Mouse (Mus musculus) kidney, embryonic 14.5 days (tissue): ENCODE measurements around the gene Hspd1. TPM values are rescaled to one million over a fixed set of nuclear protein-coding genes. Genes with fewer than 3 reads are reported as not detected.
"Not testable (repeated sequence)": the region's sequence is repeated elsewhere in the genome, so short reads cannot be mapped to it uniquely, and the experiment has no call there.

Source experiments
- ATAC-seq: fragments of 200-750 bp; cut with Nextera tagmentation; 2 replicates; pipeline ENCODE4 v1.8.0; 2017; ENCODE audit warnings: moderate number of reproducible peaks, mild to moderate bottlenecking, moderate TSS enrichment, moderate library complexity; ENCODE audit not compliant: low FRiP score, low TSS enrichment
- H3K27ac ChIP-seq: fragments of 300-500 bp; sonication (generic); 2 replicates; pipeline ENCODE4 v1.5.1; 2014; ENCODE audit warnings: low read depth, mild to moderate bottlenecking, low read length, moderate library complexity, mixed read lengths
- H3K27me3 ChIP-seq: fragments of 300-500 bp; sonication (generic); 2 replicates; pipeline ENCODE4 v1.6.1; 2014; ENCODE audit warnings: mild to moderate bottlenecking, low read length; ENCODE audit not compliant: control insufficient read depth, insufficient read depth
- H3K36me3 ChIP-seq: fragments of 300-500 bp; sonication (generic); 2 replicates; pipeline ENCODE4 v1.6.1; 2014; ENCODE audit warnings: low read length, mixed read lengths; ENCODE audit not compliant: control insufficient read depth, insufficient read depth
- H3K4me1 ChIP-seq: fragments of 300-500 bp; sonication (generic); 2 replicates; pipeline ENCODE4 v1.6.1; 2014; ENCODE audit warnings: low read length, mixed read lengths; ENCODE audit not compliant: control insufficient read depth, insufficient read depth
- H3K4me2 ChIP-seq: fragments of 300-500 bp; sonication (generic); replicated peaks from 2 replicates; pipeline ENCODE4 v1.6.1; 2014; ENCODE audit warnings: low read depth, mild to moderate bottlenecking, low read length
- H3K4me3 ChIP-seq: fragments of 300-500 bp; sonication (generic); 2 replicates; pipeline ENCODE4 v1.5.1; 2014; ENCODE audit warnings: mild to moderate bottlenecking, low read length
- H3K9ac ChIP-seq: fragments of 300-500 bp; sonication (generic); 2 replicates; pipeline ENCODE4 v1.6.1; 2014; ENCODE audit warnings: low read depth, mild to moderate bottlenecking, low read length, moderate library complexity
- H3K9me3 ChIP-seq: fragments of 300-500 bp; sonication (generic); 2 replicates; pipeline ENCODE4 v1.6.1; 2016; ENCODE audit warnings: low read length; ENCODE audit not compliant: control insufficient read depth
- WGBS: fragments of 180-500 bp; shearing (Covaris S2); extraction: QIAGEN DNeasy Blood & Tissue Kit; methylation state at CpG from one replicate; pipeline ENCODE4 v1.1.7; 2014; 5-methylcytosine and 5-hydroxymethylcytosine counted together
- polyA plus RNA-seq: library from polyadenylated mRNA; unstranded; fragments of >200 nt; fragmentation: Nextera tagmentation; extraction: Ambion mirVana; gene quantifications from 2 replicates; pipeline ENCODE4 v1.2.1, GENCODE M21; 2014

Hspd1 gene
- polyA plus RNA-seq, 1 experiment from 2014 or later, result 402 TPM

GRCm38 (mm10) chr1:55129716-55130115 lies 41.7 kb upstream of the Hspd1 start:
- no peak overlapping the region for H3K9ac ChIP-seq
- H3K4me3 ChIP-seq, result no peak overlapping the region
- ATAC-seq, result no peak
- H3K27me3 ChIP-seq, result no peaks in the 10 kb centered on the region
- 92% methylated on average over 5 of the region's 5 CpGs for WGBS
- no peak overlapping the region for H3K4me2 ChIP-seq
- H3K36me3 ChIP-seq, result no peaks in the 10 kb centered on the region; the same call in 1 of the 2 replicates
- H3K4me1 ChIP-seq, result no peaks in the 10 kb centered on the region
- H3K9me3 ChIP-seq, result no peaks in the 10 kb centered on the region
- no peak overlapping the region for H3K27ac ChIP-seq

- H3K27ac ChIP-seq, H3K9me3 ChIP-seq, H3K27me3 ChIP-seq, H3K9ac ChIP-seq, H3K4me3 ChIP-seq, ATAC-seq, H3K36me3 ChIP-seq, H3K4me2 ChIP-seq, H3K4me1 ChIP-seq: not testable (repeated sequence)
- 90% methylated on average over 2 of the region's 2 CpGs for WGBS
Measured at GRCm38 (mm10) chr1:55124136-55124535, 36.1 kb upstream of the Hspd1 start.

GRCm38 (mm10) chr1:55123561-55123960 lies 35.5 kb upstream of the Hspd1 start:
- H3K27ac ChIP-seq, result no peak overlapping the region
- ATAC-seq, result no peak
- no peaks in the 10 kb centered on the region for H3K27me3 ChIP-seq
- WGBS, result 76% methylated on average over 2 of the region's 2 CpGs
- peaks cover 2% of the 10 kb centered on the region; the same call in 1 of the 2 replicates for H3K9me3 ChIP-seq
- no peak overlapping the region for H3K9ac ChIP-seq
- no peaks in the 10 kb centered on the region for H3K4me1 ChIP-seq
- no peak overlapping the region for H3K4me3 ChIP-seq
- H3K36me3 ChIP-seq, result no peaks in the 10 kb centered on the region
- H3K4me2 ChIP-seq, result no peak overlapping the region

GRCm38 (mm10) chr1:55123046-55123445 lies 35.0 kb upstream of the Hspd1 start:
- 88% methylated on average over 5 of the region's 5 CpGs for WGBS
- H3K9me3 ChIP-seq, result peaks cover 2% of the 10 kb centered on the region; the same call in 1 of the 2 replicates

GRCm38 (mm10) chr1:55109066-55109766 lies 21.2 kb upstream of the Hspd1 start:
- ATAC-seq, result no peak
- H3K9me3 ChIP-seq, result no peaks in the 10 kb centered on the region
- no peaks in the 10 kb centered on the region for H3K4me1 ChIP-seq
- no peaks in the 10 kb centered on the region for H3K36me3 ChIP-seq
- no peak overlapping the region for H3K27ac ChIP-seq
- no peak overlapping the region for H3K4me3 ChIP-seq
- H3K4me2 ChIP-seq, result no peak overlapping the region
- no peaks in the 10 kb centered on the region for H3K27me3 ChIP-seq
- WGBS, result 90% methylated on average over 4 of the region's 4 CpGs
- H3K9ac ChIP-seq, result no peak overlapping the region

More at GRCm38 (mm10) chr1:55123046-55123445, 35.0 kb upstream of the Hspd1 start:
- no peaks in the 10 kb centered on the region for H3K4me1 ChIP-seq
- H3K9ac ChIP-seq, result no peak overlapping the region
- H3K4me2 ChIP-seq, result no peak overlapping the region
- H3K27ac ChIP-seq, result no peak overlapping the region
- no peaks in the 10 kb centered on the region for H3K36me3 ChIP-seq
- no peak for ATAC-seq
- no peak overlapping the region for H3K4me3 ChIP-seq
- H3K27me3 ChIP-seq, result no peaks in the 10 kb centered on the region

- H3K9me3 ChIP-seq, result no peaks in the 10 kb centered on the region
- no peak for ATAC-seq
Measured at GRCm38 (mm10) chr1:55108473-55108872, 20.4 kb upstream of the Hspd1 start.

GRCm38 (mm10) chr1:55107644-55108043 lies 19.6 kb upstream of the Hspd1 start:
- Histone ChIP-seq H3K9ac (no peak overlapping the region), H3K4me3 (no peak overlapping the region), H3K4me2 (no peak overlapping the region), H3K4me1 (no peaks in the 10 kb centered on the region), H3K27ac (no peak overlapping the region), H3K27me3 (no peaks in the 10 kb centered on the region), H3K9me3 (no peaks in the 10 kb centered on the region), H3K36me3 (no peaks in the 10 kb centered on the region)
- no peak for ATAC-seq
- WGBS, result 95% methylated on average over 1 of the region's 1 CpGs

More at GRCm38 (mm10) chr1:55108473-55108872, 20.4 kb upstream of the Hspd1 start:
- no peak overlapping the region for H3K27ac ChIP-seq
- no peak overlapping the region for H3K9ac ChIP-seq
- H3K36me3 ChIP-seq, result no peaks in the 10 kb centered on the region
- H3K4me3 ChIP-seq, result no peak overlapping the region
- 62% methylated on average over 2 of the region's 2 CpGs for WGBS
- no peaks in the 10 kb centered on the region for H3K27me3 ChIP-seq
- no peaks in the 10 kb centered on the region for H3K4me1 ChIP-seq
- H3K4me2 ChIP-seq, result no peak overlapping the region

- 82% methylated on average over 9 of the region's 9 CpGs for WGBS
Measured at GRCm38 (mm10) chr1:55106919-55107585, 19.0 kb upstream of the Hspd1 start.

GRCm38 (mm10) chr1:55092469-55092868 lies 4.4 kb upstream of the Hspd1 start:
- H3K9me3 ChIP-seq, result no peaks in the 10 kb centered on the region
- WGBS, result 79% methylated on average over 1 of the region's 1 CpGs
- no peak overlapping the region for H3K9ac ChIP-seq
- no peak overlapping the region for H3K4me3 ChIP-seq
- H3K4me1 ChIP-seq, result peaks cover 6% of the 10 kb centered on the region; the same call in 1 of the 2 replicates
- H3K27ac ChIP-seq, result no peak overlapping the region
- H3K4me2 ChIP-seq, result no peak overlapping the region
- H3K36me3 ChIP-seq, result peaks cover 18% of the 10 kb centered on the region
- no peak for ATAC-seq
- H3K27me3 ChIP-seq, result no peaks in the 10 kb centered on the region

More at GRCm38 (mm10) chr1:55106919-55107585, 19.0 kb upstream of the Hspd1 start:
- Histone ChIP-seq H3K4me3 (no peak overlapping the region), H3K9ac (no peak overlapping the region), H3K36me3 (no peaks in the 10 kb centered on the region), H3K27me3 (no peaks in the 10 kb centered on the region), H3K4me1 (no peaks in the 10 kb centered on the region), H3K27ac (no peak overlapping the region), H3K9me3 (no peaks in the 10 kb centered on the region), H3K4me2 (no peak overlapping the region)
- no peak for ATAC-seq
